Mouse (Mus musculus): Measurements from ENCODE around the gene Ip6k2.

- TF ChIP-seq CTCF (IDR thresholded peaks at IDR 0.05; ENCODE audit: control insufficient read depth, insufficient read depth, low read length) = no peak
- no peak for TF ChIP-seq POLR2A (IDR thresholded peaks at IDR 0.05; ENCODE audit: borderline replicate concordance, control insufficient read depth, low read depth, low read length)
These were observed 15.0 kb downstream of the Ip6k2 start for GRCm38 (mm10) chr9:108798508-108799075.
